Mouse (Mus musculus): ENCODE measurements around the gene Cox6b2.

DNA sequence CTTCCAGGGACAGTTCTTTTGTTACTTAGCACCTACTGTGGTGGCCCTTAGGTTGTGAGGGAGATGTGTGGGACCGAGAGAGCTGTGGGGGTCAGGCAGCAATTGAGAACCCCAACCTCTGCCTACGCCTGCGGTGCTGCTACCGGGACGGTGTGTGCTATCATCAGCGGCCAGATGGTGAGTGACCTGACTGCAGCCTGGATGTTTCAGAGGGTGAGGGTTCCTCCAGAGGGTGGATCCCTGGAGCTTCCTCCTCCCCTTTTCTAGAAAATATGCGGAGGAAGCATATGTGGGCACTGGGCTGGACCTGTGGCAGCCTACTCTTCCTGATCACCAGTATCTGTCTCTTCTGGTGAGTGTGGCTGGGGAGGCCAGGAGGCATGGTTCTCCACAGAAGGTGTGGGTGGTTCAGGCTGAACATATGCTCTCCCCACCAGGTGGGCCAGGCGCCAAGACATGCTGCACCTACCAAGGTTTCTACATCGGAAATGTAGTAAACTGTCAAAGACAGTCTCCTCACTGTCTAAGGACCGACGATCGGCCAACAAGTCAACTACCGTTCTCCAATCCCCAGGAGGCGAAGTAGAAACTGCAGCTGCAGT is 30.9 kb upstream of the Cox6b2 start:
- TF ChIP-seq EP300 (IDR thresholded peaks at IDR 0.05; ENCODE audit: low read depth) = no peak
- no peak for TF ChIP-seq CTCF (IDR thresholded peaks at IDR 0.05; ENCODE audit: low read depth)

All from liver, postnatal 0 days (tissue).